Mouse (Mus musculus) left cerebral cortex, adult 11 months (tissue): ENCODE data around the gene Cox17.

Source experiments
- DNase-seq: peaks from one replicate; pipeline ENCODE4 v3.0.0; 2022; ENCODE audit warnings: low spot score

The Cox17 gene

GRCm38 (mm10) chr16:38349881-38350280 lies 3.1 kb downstream of the Cox17 start:
- DNase-seq, result no peak

GRCm38 (mm10) chr16:38350361-38350855 lies 3.6 kb downstream of the Cox17 start:
- DNase-seq, result no peak

- no peak for DNase-seq
Measured at GRCm38 (mm10) chr16:38350939-38351338, 4.1 kb downstream of the Cox17 start.

GRCm38 (mm10) chr16:38352031-38352430 lies 5.2 kb downstream of the Cox17 start:
- DNase-seq, result no peak

- no peak for DNase-seq
Measured at GRCm38 (mm10) chr16:38352851-38353250, 6.1 kb downstream of the Cox17 start.

- no peak for DNase-seq
Measured at GRCm38 (mm10) chr16:38353642-38354041, 6.9 kb downstream of the Cox17 start.

GRCm38 (mm10) chr16:38354185-38354913 lies 7.6 kb downstream of the Cox17 start:
- no peak for DNase-seq

GRCm38 (mm10) chr16:38358256-38358812 lies 11.5 kb downstream of the Cox17 start:
- no peak for DNase-seq

GRCm38 (mm10) chr16:38359241-38359640 lies 12.4 kb downstream of the Cox17 start:
- DNase-seq, result no peak

- no peak for DNase-seq
Measured at GRCm38 (mm10) chr16:38359857-38360256, 13.1 kb downstream of the Cox17 start.

GRCm38 (mm10) chr16:38360317-38360716 lies 13.5 kb downstream of the Cox17 start:
- DNase-seq, result no peak

GRCm38 (mm10) chr16:38361933-38362332 lies 15.1 kb downstream of the Cox17 start, which contains the start of gene Popdc2:
Gene Popdc2, plus strand, starts transcription at chr16:38362209.
- no peak for DNase-seq

GRCm38 (mm10) chr16:38362493-38363255 lies 15.9 kb downstream of the Cox17 start:
- DNase-seq, result no peak

GRCm38 (mm10) chr16:38363256-38363595 lies 16.4 kb downstream of the Cox17 start:
- no peak for DNase-seq

- no peak for DNase-seq
Measured at GRCm38 (mm10) chr16:38363657-38364056, 16.9 kb downstream of the Cox17 start.

GRCm38 (mm10) chr16:38365390-38365789 lies 18.6 kb downstream of the Cox17 start:
- DNase-seq, result no peak

- no peak for DNase-seq
Measured at GRCm38 (mm10) chr16:38366231-38366630, 19.4 kb downstream of the Cox17 start.

GRCm38 (mm10) chr16:38368336-38368735 lies 21.5 kb downstream of the Cox17 start:
- peak; percentile 73 for DNase-seq

- DNase-seq, result no peak
Measured at GRCm38 (mm10) chr16:38369000-38369399, 22.2 kb downstream of the Cox17 start.

- DNase-seq, result no peak
Measured at GRCm38 (mm10) chr16:38369431-38369830, 22.6 kb downstream of the Cox17 start.

- DNase-seq, result no peak
Measured at GRCm38 (mm10) chr16:38369992-38370484, 23.2 kb downstream of the Cox17 start.

- no peak for DNase-seq
Measured at GRCm38 (mm10) chr16:38370633-38371374, 24.0 kb downstream of the Cox17 start.
